In genomic region chr2:59217931-59218330, GRCm38 (mm10) we compare ENCODE assay signal across 24 mouse cellular contexts. TPM values are rescaled to one million over a fixed set of nuclear protein-coding genes. Genes with fewer than 3 reads are reported as not detected.
DNase-seq lines count a peak whose midpoint lies in the region; ATAC-seq and TF ChIP-seq lines count a peak whose summit lies in the region.
"Had no signal": no experiment of that assay in that cellular context is flagged by ENCODE, and none has a peak within 500 bp of the region (broad histone marks: within the 10 kb centered on the region; RNA-seq: fewer than 3 reads in every experiment).

No protein-coding gene starts in this region.

- DNase-seq in intestine, embryonic 14.5 days (ENCODE audit: low spot score) = peak; percentile 36
- peak; percentile 45 for DNase-seq in R1 (ENCODE audit: low read depth, low spot score)
- DNase-seq in ZHBTc4 (ENCODE audit: low read depth, low spot score) = peak; percentile 57
- DNase-seq in frontal cortex, postnatal 36 days (ENCODE audit: low spot score in 2 of 2) = no peak
- DNase-seq: adrenal gland, adult 2 months; adrenal gland, postnatal 10 days; adrenal gland, postnatal 25 days; cerebellum, adult 11 months; cerebellum, adult 18-20 months; cerebellum, adult 8-10 months; cerebellum, adult 9-11 months; cerebellum, postnatal 14 days; cerebellum, postnatal 36 days; embryo, embryonic 11 days; forebrain, postnatal 0 days had no signal

- no peak overlapping the region for H3K4me2 ChIP-seq in intestine, embryonic 14.5 days (ENCODE audit: low read length)
- no peak overlapping the region for H3K4me2 ChIP-seq in intestine, postnatal 0 days (replicated peaks; ENCODE audit: low read depth)
- H3K4me2 ChIP-seq in midbrain, embryonic 15.5 days = no peak overlapping the region
- no peak overlapping the region for H3K4me2 ChIP-seq in midbrain, embryonic 13.5 days (replicated peaks)
- H3K4me2 ChIP-seq: embryonic facial prominence, embryonic 13.5 days; embryonic facial prominence, embryonic 15.5 days; forebrain, embryonic 12.5 days had no signal

- no peak overlapping the region for H3K27ac ChIP-seq in intestine, embryonic 14.5 days (ENCODE audit: low read depth)
- H3K27ac ChIP-seq in intestine, postnatal 0 days (ENCODE audit: low read depth, low read length) = no peak overlapping the region
- H3K27ac ChIP-seq in midbrain, embryonic 15.5 days = no peak overlapping the region
- H3K27ac ChIP-seq in midbrain, embryonic 13.5 days = no peak overlapping the region
- H3K27ac ChIP-seq: embryonic facial prominence, embryonic 13.5 days; embryonic facial prominence, embryonic 15.5 days; forebrain, embryonic 10.5 days; forebrain, embryonic 12.5 days had no signal

- H3K4me1 ChIP-seq in intestine, embryonic 14.5 days (replicated peaks; ENCODE audit: control insufficient read depth, insufficient read depth, low read length) = peaks cover 9% of the 10 kb centered on the region; the same call in 1 of the 2 replicates
- 0 out of 2 replicates have a peak, but pooled peaks cover 4% of the 10 kb centered on the region for H3K4me1 ChIP-seq in intestine, postnatal 0 days (replicated peaks; ENCODE audit: control insufficient read depth, insufficient read depth, low read length)
- no peaks in the 10 kb centered on the region for H3K4me1 ChIP-seq in midbrain, embryonic 15.5 days
- 0 out of 2 replicates have a peak, but pooled peaks cover 3% of the 10 kb centered on the region for H3K4me1 ChIP-seq in midbrain, embryonic 13.5 days (replicated peaks)
- H3K4me1 ChIP-seq: forebrain, embryonic 10.5 days had no signal

- no peaks in the 10 kb centered on the region for H3K27me3 ChIP-seq in intestine, embryonic 14.5 days (replicated peaks; ENCODE audit: control insufficient read depth, insufficient read depth, low read length)
- no peaks in the 10 kb centered on the region for H3K27me3 ChIP-seq in intestine, postnatal 0 days (replicated peaks; ENCODE audit: control insufficient read depth, insufficient read depth, low read length)
- H3K27me3 ChIP-seq in midbrain, embryonic 15.5 days (replicated peaks) = no peaks in the 10 kb centered on the region
- no peaks in the 10 kb centered on the region for H3K27me3 ChIP-seq in midbrain, embryonic 13.5 days
- H3K27me3 ChIP-seq: embryonic facial prominence, embryonic 13.5 days; embryonic facial prominence, embryonic 15.5 days; forebrain, embryonic 12.5 days had no signal

- H3K36me3 ChIP-seq in intestine, embryonic 14.5 days (ENCODE audit: control insufficient read depth, insufficient read depth, low read length) = peaks cover 5% of the 10 kb centered on the region; the same call in 1 of the 2 replicates
- H3K36me3 ChIP-seq in intestine, postnatal 0 days (ENCODE audit: control insufficient read depth, insufficient read depth) = peaks cover 11% of the 10 kb centered on the region
- no peaks in the 10 kb centered on the region for H3K36me3 ChIP-seq in midbrain, embryonic 15.5 days (replicated peaks)
- H3K36me3 ChIP-seq in midbrain, embryonic 13.5 days = no peaks in the 10 kb centered on the region
- H3K36me3 ChIP-seq: embryonic facial prominence, embryonic 13.5 days; embryonic facial prominence, embryonic 15.5 days; forebrain, embryonic 12.5 days had no signal

- H3K9me3 ChIP-seq in intestine, embryonic 14.5 days (ENCODE audit: control insufficient read depth, low read length) = no peaks in the 10 kb centered on the region
- H3K9me3 ChIP-seq in intestine, postnatal 0 days (ENCODE audit: control insufficient read depth) = no peaks in the 10 kb centered on the region
- no peaks in the 10 kb centered on the region for H3K9me3 ChIP-seq in midbrain, embryonic 15.5 days
- H3K9me3 ChIP-seq in midbrain, embryonic 13.5 days = no peaks in the 10 kb centered on the region
- H3K9me3 ChIP-seq: embryonic facial prominence, embryonic 13.5 days; embryonic facial prominence, embryonic 15.5 days; forebrain, embryonic 10.5 days; forebrain, embryonic 12.5 days had no signal

- no peak for TF ChIP-seq CTCF in intestine, postnatal 0 days (IDR thresholded peaks at IDR 0.05; ENCODE audit: low read depth)

- 86% methylated on average over 6 of the region's 6 CpGs for WGBS in intestine, embryonic 14.5 days
- 94% methylated on average over 6 of the region's 6 CpGs for WGBS in intestine, postnatal 0 days
- 82% methylated on average over 6 of the region's 6 CpGs for WGBS in midbrain, embryonic 15.5 days
- whole genome bisulfite sequencing in midbrain, embryonic 13.5 days = 82% methylated on average over 6 of the region's 6 CpGs

- ATAC-seq in intestine, embryonic 14.5 days (replicated peaks; ENCODE audit: low FRiP score, low TSS enrichment, low read depth) = no peak
- no peak for ATAC-seq in intestine, postnatal 0 days
- 0 out of 2 replicates have a peak, but pooled peaks have one; percentile 17 for ATAC-seq in midbrain, embryonic 15.5 days (replicated peaks)
- ATAC-seq in midbrain, embryonic 13.5 days = no peak
- ATAC-seq: forebrain, embryonic 14.5 days; forebrain, postnatal 0 days had no signal

- H3K4me3 ChIP-seq in intestine, embryonic 14.5 days (ENCODE audit: low read depth, low read length) = no peak overlapping the region
- no peak overlapping the region for H3K4me3 ChIP-seq in intestine, postnatal 0 days (ENCODE audit: low read depth, low read length)
- H3K4me3 ChIP-seq in midbrain, embryonic 15.5 days = no peak overlapping the region
- no peak overlapping the region for H3K4me3 ChIP-seq in midbrain, embryonic 13.5 days (replicated peaks)
- H3K4me3 ChIP-seq: embryonic facial prominence, embryonic 13.5 days; embryonic facial prominence, embryonic 15.5 days; erythroblast, embryonic 14.5 days; forebrain, embryonic 10.5 days; forebrain, embryonic 12.5 days had no signal

- H3K9ac ChIP-seq in intestine, embryonic 14.5 days (ENCODE audit: low read length) = no peak overlapping the region
- no peak overlapping the region for H3K9ac ChIP-seq in intestine, postnatal 0 days (ENCODE audit: low read depth, low read length)
- no peak overlapping the region for H3K9ac ChIP-seq in midbrain, embryonic 15.5 days
- H3K9ac ChIP-seq in midbrain, embryonic 13.5 days (replicated peaks) = no peak overlapping the region
- H3K9ac ChIP-seq: embryonic facial prominence, embryonic 13.5 days; embryonic facial prominence, embryonic 15.5 days; forebrain, embryonic 12.5 days; forebrain, postnatal 0 days had no signal

RNA-seq across cellular contexts. Expression of gene Pkp4, which starts 57.3 kb away (rescaled TPM):
- polyA plus RNA-seq in intestine, embryonic 14.5 days (2014; fragmentation: Nextera tagmentation; extraction: Ambion mirVana) = 24.4 and 25.6 TPM in 2 replicates
- polyA plus RNA-seq in intestine, postnatal 0 days (2015; fragmentation: Nextera tagmentation; extraction: Ambion mirVana) = 27.7 and 30.5 TPM in 2 replicates
- 24.8 and 25.8 TPM in 2 replicates for polyA plus RNA-seq in midbrain, embryonic 15.5 days (2015; fragmentation: Nextera tagmentation; extraction: Ambion mirVana)
- polyA plus RNA-seq in midbrain, embryonic 13.5 days (2015; fragmentation: Nextera tagmentation; extraction: Ambion mirVana) = 17.4 and 17.7 TPM in 2 replicates

RNA-seq across cellular contexts. Expression of gene Ccdc148, which starts 57.4 kb away (rescaled TPM):
- polyA plus RNA-seq in intestine, embryonic 14.5 days (2014; fragmentation: Nextera tagmentation; extraction: Ambion mirVana) = 0.51 and 0.62 TPM in 2 replicates
- polyA plus RNA-seq in intestine, postnatal 0 days (2015; fragmentation: Nextera tagmentation; extraction: Ambion mirVana) = 0.80 and 0.81 TPM in 2 replicates
- 6.2 and 7.0 TPM in 2 replicates for polyA plus RNA-seq in midbrain, embryonic 15.5 days (2015; fragmentation: Nextera tagmentation; extraction: Ambion mirVana)
- 3.3 and 3.9 TPM in 2 replicates for polyA plus RNA-seq in midbrain, embryonic 13.5 days (2015; fragmentation: Nextera tagmentation; extraction: Ambion mirVana)
- polyA plus RNA-seq: erythroblast, embryonic 14.5 days had no signal

Comparison
In these comparisons a context has a peak if more than half of its experiments do, and no peak if none do; other contexts are left out.
1. DNase-seq: peak in intestine, embryonic 14.5 days (single experiment), R1 (single experiment) and ZHBTc4 (single experiment); none in frontal cortex, postnatal 36 days (0 of 2).